In the genomic region with DNA sequence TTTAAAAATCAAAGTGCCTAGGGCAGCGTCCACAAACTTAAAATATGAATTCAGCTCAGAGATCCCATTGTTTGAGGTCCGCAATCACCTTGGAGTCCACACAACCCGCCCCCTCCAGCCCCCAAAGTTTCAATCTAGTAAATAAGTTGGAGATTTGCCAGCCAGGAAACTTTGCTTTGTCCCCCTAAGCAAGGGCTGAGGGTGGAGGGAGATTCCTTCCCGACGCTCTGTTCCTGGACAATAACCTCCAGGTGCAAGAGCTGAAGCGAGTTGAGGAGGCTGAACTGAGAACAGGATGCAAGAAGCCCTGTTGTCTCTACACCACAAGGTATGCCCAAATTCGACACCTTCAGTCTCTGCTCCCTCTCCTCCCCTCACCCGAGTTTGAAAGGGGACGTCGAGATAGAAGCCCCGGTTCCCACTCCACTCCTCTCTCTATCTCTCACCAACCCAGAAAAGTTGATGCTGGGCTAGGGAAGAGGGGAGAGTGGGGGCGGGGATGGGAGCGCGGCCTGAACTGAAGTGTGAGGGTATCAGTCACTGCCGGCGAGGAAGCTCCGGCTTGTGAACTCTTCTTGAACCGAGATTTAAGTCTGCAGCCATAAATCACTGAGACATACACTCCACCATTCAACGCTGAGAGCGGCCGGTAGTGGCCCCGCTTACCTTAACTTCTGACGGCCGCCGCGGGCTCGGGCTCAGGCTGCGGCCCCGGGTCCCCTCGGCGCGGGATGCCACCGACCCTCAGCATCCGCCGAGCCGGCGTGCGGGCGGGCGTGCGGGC, we compare ENCODE assay signal across 8 mouse cellular contexts. TPM values are rescaled to one million over a fixed set of nuclear protein-coding genes. Genes with fewer than 3 reads are reported as not detected.
DNase-seq lines count a peak whose midpoint lies in the region; ATAC-seq lines count a peak whose summit lies in the region.

No protein-coding gene starts in this region.

- no peak overlapping the region for H3K4me2 ChIP-seq in midbrain, embryonic 12.5 days (replicated peaks)
- no peak overlapping the region for H3K4me2 ChIP-seq in midbrain, embryonic 15.5 days
- peak overlapping the region; percentile 88 for H3K4me2 ChIP-seq in hindbrain, embryonic 13.5 days

- no peaks in the 10 kb centered on the region for H3K36me3 ChIP-seq in midbrain, embryonic 12.5 days
- no peaks in the 10 kb centered on the region for H3K36me3 ChIP-seq in midbrain, embryonic 15.5 days (replicated peaks)
- no peaks in the 10 kb centered on the region; the same call in 1 of the 2 replicates for H3K36me3 ChIP-seq in hindbrain, embryonic 13.5 days

- peaks cover 10% of the 10 kb centered on the region for H3K4me1 ChIP-seq in midbrain, embryonic 12.5 days
- peaks cover 6% of the 10 kb centered on the region for H3K4me1 ChIP-seq in midbrain, embryonic 15.5 days
- peaks cover 34% of the 10 kb centered on the region for H3K4me1 ChIP-seq in hindbrain, embryonic 13.5 days (replicated peaks)

- peak; percentile 56 for DNase-seq in liver
- peak; percentile 74 for DNase-seq in yolk sac, embryonic 10.5 days (ENCODE audit: low spot score)
- DNase-seq in left cerebral cortex, postnatal 36 days (ENCODE audit: low spot score in 2 of 2), result no peak
- DNase-seq in spleen, postnatal 10 days (ENCODE audit: low spot score in 2 of 2), result no peak
- DNase-seq in B cell, adult 2 months, result no peak

- ATAC-seq in midbrain, embryonic 12.5 days (ENCODE audit: low FRiP score, low read depth), result no peak
- no peak for ATAC-seq in midbrain, embryonic 15.5 days (replicated peaks)
- ATAC-seq in hindbrain, embryonic 13.5 days (ENCODE audit: low FRiP score), result no peak

- 1% methylated on average over 41 of the region's 41 CpGs for WGBS in midbrain, embryonic 12.5 days
- under 1% methylated on average over 40 of the region's 41 CpGs for WGBS in midbrain, embryonic 15.5 days
- WGBS in hindbrain, embryonic 13.5 days, result under 1% methylated on average over 30 of the region's 41 CpGs

- no peak overlapping the region for H3K9ac ChIP-seq in midbrain, embryonic 12.5 days (replicated peaks)
- H3K9ac ChIP-seq in midbrain, embryonic 15.5 days, result no peak overlapping the region
- peak overlapping the region; percentile 97 for H3K9ac ChIP-seq in hindbrain, embryonic 13.5 days

- no peaks in the 10 kb centered on the region for H3K9me3 ChIP-seq in midbrain, embryonic 12.5 days
- H3K9me3 ChIP-seq in midbrain, embryonic 15.5 days, result no peaks in the 10 kb centered on the region
- no peaks in the 10 kb centered on the region for H3K9me3 ChIP-seq in hindbrain, embryonic 13.5 days

- H3K27me3 ChIP-seq in midbrain, embryonic 12.5 days, result peaks cover 96% of the 10 kb centered on the region
- H3K27me3 ChIP-seq in midbrain, embryonic 15.5 days (replicated peaks), result peaks cover 92% of the 10 kb centered on the region
- peaks cover 47% of the 10 kb centered on the region for H3K27me3 ChIP-seq in hindbrain, embryonic 13.5 days

- intact Hi-C loops in left cerebral cortex, postnatal 36 days (cut with DNase I), result no loop called here

- H3K4me3 ChIP-seq in midbrain, embryonic 12.5 days, result peak overlapping the region; percentile 13
- H3K4me3 ChIP-seq in midbrain, embryonic 15.5 days, result no peak overlapping the region
- H3K4me3 ChIP-seq in hindbrain, embryonic 13.5 days, result peak overlapping the region; percentile 70

- H3K27ac ChIP-seq in midbrain, embryonic 12.5 days (replicated peaks), result no peak overlapping the region
- H3K27ac ChIP-seq in midbrain, embryonic 15.5 days, result no peak overlapping the region
- H3K27ac ChIP-seq in hindbrain, embryonic 13.5 days, result peak overlapping the region; percentile 99

RNA-seq across cellular contexts. Expression of a gene that starts 2.1 kb away (rescaled TPM):
- polyA plus RNA-seq in midbrain, embryonic 12.5 days (2016; fragmentation: Nextera tagmentation; extraction: Ambion mirVana), result not detected in 2 replicates
- not detected in 2 replicates for polyA plus RNA-seq in midbrain, embryonic 15.5 days (2015; fragmentation: Nextera tagmentation; extraction: Ambion mirVana)
- polyA plus RNA-seq in hindbrain, embryonic 13.5 days (2015; fragmentation: Nextera tagmentation; extraction: Ambion mirVana), result 7.6 and 8.3 TPM in 2 replicates
- not detected for total RNA-seq in left cerebral cortex, postnatal 36 days (2021)

RNA-seq across cellular contexts. Expression of a gene that starts 10.5 kb away (rescaled TPM):
- polyA plus RNA-seq in midbrain, embryonic 12.5 days (2016; fragmentation: Nextera tagmentation; extraction: Ambion mirVana), result 0.13 TPM in 1 of 2 replicates, not detected in the other
- 0.19 and 0.25 TPM in 2 replicates for polyA plus RNA-seq in midbrain, embryonic 15.5 days (2015; fragmentation: Nextera tagmentation; extraction: Ambion mirVana)
- 39.1 and 40.2 TPM in 2 replicates for polyA plus RNA-seq in hindbrain, embryonic 13.5 days (2015; fragmentation: Nextera tagmentation; extraction: Ambion mirVana)
- not detected for total RNA-seq in left cerebral cortex, postnatal 36 days (2021)

RNA-seq across cellular contexts. Expression of a gene that starts 16.4 kb away (rescaled TPM):
- polyA plus RNA-seq in midbrain, embryonic 12.5 days (2016; fragmentation: Nextera tagmentation; extraction: Ambion mirVana), result not detected in 2 replicates
- not detected in 2 replicates for polyA plus RNA-seq in midbrain, embryonic 15.5 days (2015; fragmentation: Nextera tagmentation; extraction: Ambion mirVana)
- polyA plus RNA-seq in hindbrain, embryonic 13.5 days (2015; fragmentation: Nextera tagmentation; extraction: Ambion mirVana), result 14.5 and 14.8 TPM in 2 replicates
- not detected for total RNA-seq in left cerebral cortex, postnatal 36 days (2021)

RNA-seq across cellular contexts. Expression of a gene that starts 17.0 kb away (rescaled TPM):
- polyA plus RNA-seq in midbrain, embryonic 12.5 days (2016; fragmentation: Nextera tagmentation; extraction: Ambion mirVana), result 0.48 and 0.83 TPM in 2 replicates
- 0.14 TPM in 1 of 2 replicates, not detected in the other for polyA plus RNA-seq in midbrain, embryonic 15.5 days (2015; fragmentation: Nextera tagmentation; extraction: Ambion mirVana)
- 1.5 and 2.0 TPM in 2 replicates for polyA plus RNA-seq in hindbrain, embryonic 13.5 days (2015; fragmentation: Nextera tagmentation; extraction: Ambion mirVana)
- not detected for total RNA-seq in left cerebral cortex, postnatal 36 days (2021)

RNA-seq across cellular contexts. Expression of a gene that starts 29.2 kb away (rescaled TPM):
- not detected in 2 replicates for polyA plus RNA-seq in midbrain, embryonic 12.5 days (2016; fragmentation: Nextera tagmentation; extraction: Ambion mirVana)
- 0.64 TPM in 1 of 2 replicates, not detected in the other for polyA plus RNA-seq in midbrain, embryonic 15.5 days (2015; fragmentation: Nextera tagmentation; extraction: Ambion mirVana)
- 116 and 150 TPM in 2 replicates for polyA plus RNA-seq in hindbrain, embryonic 13.5 days (2015; fragmentation: Nextera tagmentation; extraction: Ambion mirVana)
- total RNA-seq in left cerebral cortex, postnatal 36 days (2021), result not detected

Comparison
In these comparisons a context has a peak if more than half of its experiments do, and no peak if none do; other contexts are left out.
1. DNase-seq: peak in liver (single experiment) and yolk sac, embryonic 10.5 days (single experiment); none in left cerebral cortex, postnatal 36 days (0 of 2), spleen, postnatal 10 days (0 of 2) and B cell, adult 2 months (0 of 2).
2. RNA of a gene that starts 10.5 kb away (polyA plus RNA-seq): 39.1 to 40.2 TPM in hindbrain, embryonic 13.5 days; 0.19 to 0.25 TPM in midbrain, embryonic 15.5 days and 0.13 TPM in midbrain, embryonic 12.5 days; every median in the first group is over 10 times any median in the second.
3. RNA of a gene that starts 16.4 kb away (polyA plus RNA-seq): 14.5 to 14.8 TPM in hindbrain, embryonic 13.5 days; not detected in midbrain, embryonic 12.5 days and not detected in midbrain, embryonic 15.5 days; every median in the first group is over 10 times any median in the second.